Mouse (Mus musculus): ENCODE data around the gene Syt7. TPM values are rescaled to one million over a fixed set of nuclear protein-coding genes. Genes with fewer than 3 reads are reported as not detected.

Syt7 gene
- polyA plus RNA-seq, 1 experiment, result 4.1 TPM

- H3K4me1 ChIP-seq (ENCODE audit: control insufficient read depth, insufficient read depth, low read length), result peaks cover 7% of the 10 kb centered on the region
- no peaks in the 10 kb centered on the region for H3K36me3 ChIP-seq (ENCODE audit: control insufficient read depth, insufficient read depth, low read length, poor library complexity, severe bottlenecking)
- H3K4me3 ChIP-seq (ENCODE audit: low read depth, low read length), result no peak overlapping the region
- no peaks in the 10 kb centered on the region for H3K27me3 ChIP-seq (ENCODE audit: control insufficient read depth, insufficient read depth, low read length, poor library complexity, severe bottlenecking)
- no peaks in the 10 kb centered on the region for H3K9me3 ChIP-seq (replicated peaks; ENCODE audit: control insufficient read depth, insufficient read depth, low read length, poor library complexity, severe bottlenecking)
- no peak overlapping the region for H3K27ac ChIP-seq (ENCODE audit: insufficient read depth, low read length)
- TF ChIP-seq EP300 (IDR thresholded peaks at IDR 0.05; ENCODE audit: insufficient read depth, low read depth, low read length), result no peak
- TF ChIP-seq CTCF (IDR thresholded peaks at IDR 0.05; ENCODE audit: low read depth, low read length), result no peak
- TF ChIP-seq POLR2A (IDR thresholded peaks at IDR 0.05; ENCODE audit: insufficient read depth, low read length), result no peak
- H3K9ac ChIP-seq (ENCODE audit: low read depth, poor library complexity, severe bottlenecking), result no peak overlapping the region
These were observed 29.6 kb upstream of the Syt7 start for GRCm38 (mm10) chr19:10359105-10359946.

- Histone ChIP-seq H3K27me3 (ENCODE audit: control insufficient read depth, insufficient read depth, low read length, poor library complexity, severe bottlenecking) (no peaks in the 10 kb centered on the region), H3K36me3 (ENCODE audit: control insufficient read depth, insufficient read depth, low read length, poor library complexity, severe bottlenecking) (no peaks in the 10 kb centered on the region), H3K4me3 (ENCODE audit: low read depth, low read length) (no peak overlapping the region), H3K4me1 (ENCODE audit: control insufficient read depth, insufficient read depth, low read length) (peaks cover 2% of the 10 kb centered on the region), H3K27ac (ENCODE audit: insufficient read depth, low read length) (no peak overlapping the region), H3K9ac (ENCODE audit: low read depth, poor library complexity, severe bottlenecking) (no peak overlapping the region), H3K9me3 (replicated peaks; ENCODE audit: control insufficient read depth, insufficient read depth, low read length, poor library complexity, severe bottlenecking) (no peaks in the 10 kb centered on the region)
- TF ChIP-seq CTCF (IDR thresholded peaks at IDR 0.05; ENCODE audit: low read depth, low read length) (no peak), EP300 (IDR thresholded peaks at IDR 0.05; ENCODE audit: insufficient read depth, low read depth, low read length) (no peak), POLR2A (IDR thresholded peaks at IDR 0.05; ENCODE audit: insufficient read depth, low read length) (no peak)
These were observed 26.3 kb upstream of the Syt7 start for GRCm38 (mm10) chr19:10362473-10363129.

- Histone ChIP-seq H3K36me3 (ENCODE audit: control insufficient read depth, insufficient read depth, low read length, poor library complexity, severe bottlenecking) (no peaks in the 10 kb centered on the region), H3K27me3 (ENCODE audit: control insufficient read depth, insufficient read depth, low read length, poor library complexity, severe bottlenecking) (no peaks in the 10 kb centered on the region)
These were observed 25.0 kb upstream of the Syt7 start for GRCm38 (mm10) chr19:10363869-10364268.

GRCm38 (mm10) chr19:10366116-10366845 is 22.6 kb upstream of the Syt7 start:
- TF ChIP-seq EP300 (IDR thresholded peaks at IDR 0.05; ENCODE audit: insufficient read depth, low read depth, low read length) (no peak), CTCF (IDR thresholded peaks at IDR 0.05; ENCODE audit: low read depth, low read length) (no peak), POLR2A (IDR thresholded peaks at IDR 0.05; ENCODE audit: insufficient read depth, low read length) (no peak)
- no peak overlapping the region for H3K9ac ChIP-seq (ENCODE audit: low read depth, poor library complexity, severe bottlenecking)
- no peaks in the 10 kb centered on the region for H3K36me3 ChIP-seq (ENCODE audit: control insufficient read depth, insufficient read depth, low read length, poor library complexity, severe bottlenecking)

More at GRCm38 (mm10) chr19:10363869-10364268, 25.0 kb upstream of the Syt7 start:
- Histone ChIP-seq H3K9me3 (replicated peaks; ENCODE audit: control insufficient read depth, insufficient read depth, low read length, poor library complexity, severe bottlenecking) (no peaks in the 10 kb centered on the region), H3K27ac (ENCODE audit: insufficient read depth, low read length) (no peak overlapping the region), H3K4me3 (ENCODE audit: low read depth, low read length) (no peak overlapping the region), H3K9ac (ENCODE audit: low read depth, poor library complexity, severe bottlenecking) (no peak overlapping the region), H3K4me1 (ENCODE audit: control insufficient read depth, insufficient read depth, low read length) (no peaks in the 10 kb centered on the region)
- TF ChIP-seq EP300 (IDR thresholded peaks at IDR 0.05; ENCODE audit: insufficient read depth, low read depth, low read length) (no peak), CTCF (IDR thresholded peaks at IDR 0.05; ENCODE audit: low read depth, low read length) (no peak), POLR2A (IDR thresholded peaks at IDR 0.05; ENCODE audit: insufficient read depth, low read length) (no peak)

GRCm38 (mm10) chr19:10367802-10368201 is 21.1 kb upstream of the Syt7 start:
- no peak overlapping the region for H3K27ac ChIP-seq (ENCODE audit: insufficient read depth, low read length)
- H3K36me3 ChIP-seq (ENCODE audit: control insufficient read depth, insufficient read depth, low read length, poor library complexity, severe bottlenecking), result no peaks in the 10 kb centered on the region
- no peaks in the 10 kb centered on the region for H3K9me3 ChIP-seq (replicated peaks; ENCODE audit: control insufficient read depth, insufficient read depth, low read length, poor library complexity, severe bottlenecking)

More at GRCm38 (mm10) chr19:10366116-10366845, 22.6 kb upstream of the Syt7 start:
- Histone ChIP-seq H3K9me3 (replicated peaks; ENCODE audit: control insufficient read depth, insufficient read depth, low read length, poor library complexity, severe bottlenecking) (no peaks in the 10 kb centered on the region), H3K27ac (ENCODE audit: insufficient read depth, low read length) (no peak overlapping the region), H3K4me3 (ENCODE audit: low read depth, low read length) (no peak overlapping the region), H3K27me3 (ENCODE audit: control insufficient read depth, insufficient read depth, low read length, poor library complexity, severe bottlenecking) (no peaks in the 10 kb centered on the region), H3K4me1 (ENCODE audit: control insufficient read depth, insufficient read depth, low read length) (no peaks in the 10 kb centered on the region)

More at GRCm38 (mm10) chr19:10367802-10368201, 21.1 kb upstream of the Syt7 start:
- peaks cover 1% of the 10 kb centered on the region for H3K4me1 ChIP-seq (ENCODE audit: control insufficient read depth, insufficient read depth, low read length)
- no peak overlapping the region for H3K4me3 ChIP-seq (ENCODE audit: low read depth, low read length)
- no peaks in the 10 kb centered on the region for H3K27me3 ChIP-seq (ENCODE audit: control insufficient read depth, insufficient read depth, low read length, poor library complexity, severe bottlenecking)
- TF ChIP-seq CTCF (IDR thresholded peaks at IDR 0.05; ENCODE audit: low read depth, low read length), result no peak
- TF ChIP-seq POLR2A (IDR thresholded peaks at IDR 0.05; ENCODE audit: insufficient read depth, low read length), result no peak
- TF ChIP-seq EP300 (IDR thresholded peaks at IDR 0.05; ENCODE audit: insufficient read depth, low read depth, low read length), result no peak
- no peak overlapping the region for H3K9ac ChIP-seq (ENCODE audit: low read depth, poor library complexity, severe bottlenecking)
